Mouse (Mus musculus): Measurements from ENCODE around the gene Stk24. TPM values are rescaled to one million over a fixed set of nuclear protein-coding genes. Genes with fewer than 3 reads are reported as not detected.
"Not testable (repeated sequence)": the region's sequence is repeated elsewhere in the genome, so short reads cannot be mapped to it uniquely, and the experiment has no call there.

Gene Stk24
- polyA plus RNA-seq, 1 experiment from 2014 or later: 48.9 TPM

DNA sequence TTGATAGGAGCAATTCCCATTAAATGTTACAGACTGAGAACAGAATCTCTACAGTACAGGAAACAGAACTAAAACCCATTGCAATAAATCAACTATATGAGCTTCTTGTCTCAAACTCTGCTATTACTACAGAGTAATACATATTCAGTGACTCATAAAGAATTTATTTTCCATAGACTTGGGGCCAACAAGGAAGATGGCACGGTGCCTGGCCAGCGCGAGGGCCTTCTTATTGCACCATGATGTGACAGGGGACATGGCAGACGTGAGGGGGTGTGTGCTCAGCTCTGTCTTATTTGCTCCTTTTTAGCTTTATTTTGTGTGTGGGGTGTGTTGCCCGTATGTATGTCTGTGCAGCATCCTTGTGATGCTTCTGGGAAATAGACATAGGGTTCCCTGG, 37.8 kb upstream of the Stk24 start:
- Histone ChIP-seq H3K27me3 (ENCODE audit: control insufficient read depth, insufficient read depth, low read length) (no peaks in the 10 kb centered on the region), H3K4me2 (ENCODE audit: low read length) (no peak overlapping the region), H3K9me3 (ENCODE audit: control insufficient read depth, low read length) (0 out of 2 replicates have a peak, but pooled peaks cover 4% of the 10 kb centered on the region), H3K4me1 (ENCODE audit: control insufficient read depth in 2 of 2, insufficient read depth in 2 of 2, low read length in 2 of 2) (peaks cover 3 to 9% of the 10 kb centered on the region in 2 experiments), H3K36me3 (ENCODE audit: control insufficient read depth, insufficient read depth, low read length) (no peaks in the 10 kb centered on the region), H3K9ac (ENCODE audit: low read length) (no peak overlapping the region), H3K27ac (replicated peaks in 1 of 2; ENCODE audit: control insufficient read depth in 1 of 2, insufficient read depth in 1 of 2, low read depth in 2 of 2, low read length in 2 of 2) (no peak overlapping the region), H3K4me3 (ENCODE audit: control insufficient read depth in 1 of 2, insufficient read depth in 1 of 2, low read depth in 1 of 2, low read length in 2 of 2) (no peak overlapping the region)
- WGBS: 86% methylated on average over 5 of the region's 5 CpGs
- no peak for ATAC-seq (ENCODE audit: insufficient number of reproducible peaks, insufficient read depth, low FRiP score, low read depth)

DNA sequence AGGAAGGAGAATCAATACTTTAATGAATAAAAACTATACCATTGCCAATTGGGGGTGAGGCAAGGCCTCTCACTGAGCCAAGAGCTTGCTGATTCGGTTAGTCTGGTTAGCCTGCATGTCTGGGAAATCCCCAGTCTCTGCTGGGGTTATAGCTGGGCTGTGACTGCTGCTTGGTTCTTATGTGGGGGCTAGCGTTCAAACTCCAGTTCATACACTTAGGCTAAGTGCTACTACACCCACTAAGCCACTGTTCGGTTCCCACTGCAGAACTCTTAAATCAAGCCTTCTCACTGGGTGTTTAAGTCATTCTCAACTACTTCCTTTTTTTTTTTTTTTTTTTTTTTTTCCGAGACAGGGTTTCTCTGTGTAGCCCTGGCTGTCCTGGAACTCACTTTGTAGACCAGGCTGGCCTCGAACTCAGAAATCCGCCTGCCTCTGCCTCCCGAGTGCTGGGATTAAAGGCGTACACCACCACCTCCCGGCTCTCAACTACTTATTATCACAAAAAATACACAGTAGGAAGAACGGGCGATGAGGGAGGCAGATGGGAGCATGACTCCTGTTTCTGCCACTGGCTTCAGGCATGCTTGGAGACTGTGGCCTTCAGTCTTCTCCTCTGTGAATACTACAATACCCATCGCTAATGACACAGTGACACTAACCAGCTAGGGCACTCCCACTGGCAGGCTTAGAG, 37.0 kb upstream of the Stk24 start:
- Histone ChIP-seq H3K4me3 (ENCODE audit: control insufficient read depth in 1 of 2, insufficient read depth in 1 of 2, low read depth in 1 of 2, low read length in 2 of 2) (no peak overlapping the region), H3K27me3 (ENCODE audit: control insufficient read depth, insufficient read depth, low read length) (no peaks in the 10 kb centered on the region), H3K27ac (replicated peaks in 1 of 2; ENCODE audit: control insufficient read depth in 1 of 2, insufficient read depth in 1 of 2, low read depth in 2 of 2, low read length in 2 of 2) (no peak overlapping the region), H3K36me3 (ENCODE audit: control insufficient read depth, insufficient read depth, low read length) (no peaks in the 10 kb centered on the region), H3K9me3 (ENCODE audit: control insufficient read depth, low read length) (0 out of 2 replicates have a peak, but pooled peaks cover 4% of the 10 kb centered on the region), H3K9ac (ENCODE audit: low read length) (no peak overlapping the region), H3K4me2 (ENCODE audit: low read length) (no peak overlapping the region), H3K4me1 (ENCODE audit: control insufficient read depth in 2 of 2, insufficient read depth in 2 of 2, low read length in 2 of 2) (peaks cover 0 to 1% of the 10 kb centered on the region in 2 experiments; a peak in 1 of 4 replicates)
- ATAC-seq (ENCODE audit: insufficient number of reproducible peaks, insufficient read depth, low FRiP score, low read depth): no peak
- WGBS: 89% methylated on average over 10 of the region's 12 CpGs

DNA sequence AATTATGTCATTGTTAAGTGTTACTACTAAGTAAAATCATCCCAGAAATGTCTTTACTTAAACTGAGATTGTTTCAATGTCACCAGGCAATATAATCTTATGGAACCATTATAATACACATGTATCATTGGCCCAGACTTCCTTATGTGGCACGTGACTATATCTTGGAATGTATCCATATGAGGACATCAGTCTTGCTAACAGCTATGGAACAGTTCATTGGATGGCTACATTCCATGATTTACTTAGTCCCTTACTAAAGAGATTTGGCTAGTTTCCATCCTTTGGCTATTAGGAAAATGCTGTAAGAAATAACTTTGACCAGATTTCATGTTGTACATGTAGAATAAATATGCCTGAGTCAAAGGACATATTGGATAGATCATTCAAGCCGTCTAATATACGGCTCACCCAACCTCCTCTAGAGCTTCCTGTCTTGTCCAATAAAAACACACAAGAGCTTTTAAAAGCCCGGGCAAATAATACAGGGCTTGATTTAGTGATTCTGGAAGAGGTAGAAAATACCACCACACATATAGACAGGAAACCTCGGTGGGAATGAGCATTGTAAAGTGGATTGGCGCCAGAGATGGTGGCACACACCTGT, 34.9 kb upstream of the Stk24 start:
- Histone ChIP-seq H3K27me3 (ENCODE audit: control insufficient read depth, insufficient read depth, low read length) (no peaks in the 10 kb centered on the region), H3K4me3 (ENCODE audit: control insufficient read depth in 1 of 2, insufficient read depth in 1 of 2, low read depth in 1 of 2, low read length in 2 of 2) (no peak overlapping the region), H3K36me3 (ENCODE audit: control insufficient read depth, insufficient read depth, low read length) (no peaks in the 10 kb centered on the region), H3K4me2 (ENCODE audit: low read length) (no peak overlapping the region), H3K9me3 (ENCODE audit: control insufficient read depth, low read length) (no peaks in the 10 kb centered on the region), H3K27ac (replicated peaks in 1 of 2; ENCODE audit: control insufficient read depth in 1 of 2, insufficient read depth in 1 of 2, low read depth in 2 of 2, low read length in 2 of 2) (no peak overlapping the region), H3K4me1 (ENCODE audit: control insufficient read depth in 2 of 2, insufficient read depth in 2 of 2, low read length in 2 of 2) (no peaks in the 10 kb centered on the region), H3K9ac (ENCODE audit: low read length) (no peak overlapping the region)
- 72% methylated on average over 6 of the region's 6 CpGs for WGBS
- ATAC-seq (ENCODE audit: insufficient number of reproducible peaks, insufficient read depth, low FRiP score, low read depth): no peak

DNA sequence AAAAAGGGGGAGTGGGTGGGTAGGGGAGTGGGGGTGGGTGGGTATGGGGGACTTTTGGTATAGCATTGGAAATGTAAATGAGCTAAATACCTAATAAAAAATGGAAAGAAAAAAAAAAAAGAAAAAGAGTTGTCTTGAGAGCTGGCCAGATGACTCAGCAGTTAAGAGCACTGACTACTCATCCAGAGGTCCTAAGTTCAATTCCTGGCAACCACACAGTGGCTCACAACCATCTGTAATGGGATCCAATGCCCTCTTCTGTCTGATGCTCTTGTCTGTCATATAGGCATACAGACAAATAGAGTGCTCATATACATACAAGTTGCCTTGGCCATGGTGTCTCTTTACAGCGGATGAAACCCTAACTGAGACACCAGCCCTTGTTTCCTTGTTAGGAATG, 33.9 kb upstream of the Stk24 start:
- not testable (repeated sequence) for H3K9ac ChIP-seq (ENCODE audit: low read length); H3K27ac ChIP-seq (replicated peaks in 1 of 2; ENCODE audit: control insufficient read depth in 1 of 2, insufficient read depth in 1 of 2, low read depth in 2 of 2, low read length in 2 of 2); H3K4me1 ChIP-seq (ENCODE audit: control insufficient read depth in 2 of 2, insufficient read depth in 2 of 2, low read length in 2 of 2); H3K9me3 ChIP-seq (ENCODE audit: control insufficient read depth, low read length); H3K4me2 ChIP-seq (ENCODE audit: low read length); H3K4me3 ChIP-seq (ENCODE audit: control insufficient read depth in 1 of 2, insufficient read depth in 1 of 2, low read depth in 1 of 2, low read length in 2 of 2); H3K36me3 ChIP-seq (ENCODE audit: control insufficient read depth, insufficient read depth, low read length); ATAC-seq (ENCODE audit: insufficient number of reproducible peaks, insufficient read depth, low FRiP score, low read depth); H3K27me3 ChIP-seq (ENCODE audit: control insufficient read depth, insufficient read depth, low read length)
- WGBS: 92% methylated on average over 1 of the region's 1 CpGs

DNA sequence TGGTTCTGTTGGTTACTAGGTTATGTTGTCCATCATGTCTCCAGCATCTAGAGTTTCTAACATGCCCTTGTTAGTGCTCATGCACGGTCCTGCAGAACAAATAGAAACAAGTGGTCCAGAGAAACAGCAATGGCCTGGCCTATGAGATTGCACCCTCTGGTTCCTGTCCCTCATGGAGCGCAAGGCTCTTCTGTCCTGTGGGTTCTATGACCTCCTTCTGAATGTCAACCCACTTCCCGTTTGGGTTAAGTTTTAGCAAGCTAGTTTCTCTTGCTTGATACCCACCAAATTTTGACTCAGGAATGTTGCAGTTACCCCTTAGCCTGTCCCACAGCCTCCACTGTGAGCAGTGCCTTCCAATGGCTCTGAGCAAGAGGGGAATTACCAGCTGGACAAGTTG, 29.1 kb upstream of the Stk24 start:
- Histone ChIP-seq H3K27me3 (ENCODE audit: control insufficient read depth, insufficient read depth, low read length) (no peaks in the 10 kb centered on the region), H3K4me2 (ENCODE audit: low read length) (no peak overlapping the region), H3K4me3 (ENCODE audit: control insufficient read depth in 1 of 2, insufficient read depth in 1 of 2, low read depth in 1 of 2, low read length in 2 of 2) (no peak overlapping the region), H3K4me1 (ENCODE audit: control insufficient read depth in 2 of 2, insufficient read depth in 2 of 2, low read length in 2 of 2) (0 out of 4 replicates have a peak, but pooled peaks cover 0 to 3% of the 10 kb centered on the region in 2 experiments), H3K27ac (replicated peaks in 1 of 2; ENCODE audit: control insufficient read depth in 1 of 2, insufficient read depth in 1 of 2, low read depth in 2 of 2, low read length in 2 of 2) (no peak overlapping the region), H3K9me3 (ENCODE audit: control insufficient read depth, low read length) (no peaks in the 10 kb centered on the region), H3K36me3 (ENCODE audit: control insufficient read depth, insufficient read depth, low read length) (no peaks in the 10 kb centered on the region), H3K9ac (ENCODE audit: low read length) (no peak overlapping the region)
- 83% methylated on average over 3 of the region's 3 CpGs for WGBS
- no peak for ATAC-seq (ENCODE audit: insufficient number of reproducible peaks, insufficient read depth, low FRiP score, low read depth)

DNA sequence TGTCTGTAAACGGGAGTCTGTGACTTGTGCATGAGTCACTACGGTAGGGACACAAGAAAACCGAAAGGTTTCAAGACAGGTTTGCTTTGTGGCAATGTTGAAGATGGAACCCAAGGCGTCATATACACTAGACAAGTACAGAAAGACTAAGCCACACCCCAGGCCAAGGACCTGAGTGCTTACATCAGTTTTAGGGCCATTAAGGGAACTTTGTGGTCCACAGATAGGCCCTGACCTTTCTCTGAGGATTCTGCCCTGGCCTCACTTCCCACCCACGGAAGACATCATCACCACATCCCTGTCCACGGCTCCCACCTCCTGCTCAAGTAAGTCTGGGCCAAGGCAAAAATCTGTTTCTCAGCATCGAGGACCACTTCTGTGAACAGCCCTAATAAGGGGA, 27.1 kb upstream of the Stk24 start:
- H3K9me3 ChIP-seq (ENCODE audit: control insufficient read depth, low read length): 0 out of 2 replicates have a peak, but pooled peaks cover 4% of the 10 kb centered on the region
- H3K4me1 ChIP-seq (ENCODE audit: control insufficient read depth in 2 of 2, insufficient read depth in 2 of 2, low read length in 2 of 2): 0 out of 4 replicates have a peak, but pooled peaks cover 0 to 3% of the 10 kb centered on the region in 2 experiments
- no peaks in the 10 kb centered on the region for H3K36me3 ChIP-seq (ENCODE audit: control insufficient read depth, insufficient read depth, low read length)
- ATAC-seq (ENCODE audit: insufficient number of reproducible peaks, insufficient read depth, low FRiP score, low read depth): no peak
- H3K4me3 ChIP-seq (ENCODE audit: control insufficient read depth in 1 of 2, insufficient read depth in 1 of 2, low read depth in 1 of 2, low read length in 2 of 2): no peak overlapping the region
- H3K9ac ChIP-seq (ENCODE audit: low read length): no peak overlapping the region
- H3K4me2 ChIP-seq (ENCODE audit: low read length): no peak overlapping the region
- WGBS: 88% methylated on average over 7 of the region's 7 CpGs
- H3K27me3 ChIP-seq (ENCODE audit: control insufficient read depth, insufficient read depth, low read length): no peaks in the 10 kb centered on the region
- no peak overlapping the region for H3K27ac ChIP-seq (replicated peaks in 1 of 2; ENCODE audit: control insufficient read depth in 1 of 2, insufficient read depth in 1 of 2, low read depth in 2 of 2, low read length in 2 of 2)

DNA sequence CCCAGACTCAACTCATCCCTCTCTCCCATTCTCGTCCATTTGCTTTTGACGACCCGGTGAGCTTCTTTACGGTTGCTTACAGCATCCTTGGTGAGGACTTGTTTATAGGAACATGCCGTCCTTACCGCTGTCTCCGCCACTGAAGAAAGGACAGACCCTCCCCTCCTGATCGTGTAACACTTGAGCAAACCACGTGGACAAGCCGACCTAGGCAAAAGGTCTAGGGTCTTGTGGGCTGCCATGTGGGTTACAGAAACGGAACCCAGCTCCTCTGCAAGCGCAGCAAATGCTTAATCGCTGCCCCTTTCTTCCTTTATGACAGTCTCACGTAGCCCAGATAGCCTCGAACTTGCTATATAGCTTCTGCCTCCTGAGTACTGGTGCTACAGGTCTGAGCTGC, 25.7 kb upstream of the Stk24 start:
- Histone ChIP-seq H3K4me1 (ENCODE audit: control insufficient read depth in 2 of 2, insufficient read depth in 2 of 2, low read length in 2 of 2) (0 out of 4 replicates have a peak, but pooled peaks cover 0 to 3% of the 10 kb centered on the region in 2 experiments), H3K4me2 (ENCODE audit: low read length) (peak overlapping the region; percentile 47), H3K36me3 (ENCODE audit: control insufficient read depth, insufficient read depth, low read length) (no peaks in the 10 kb centered on the region), H3K27ac (replicated peaks in 1 of 2; ENCODE audit: control insufficient read depth in 1 of 2, insufficient read depth in 1 of 2, low read depth in 2 of 2, low read length in 2 of 2) (no peak overlapping the region), H3K9ac (ENCODE audit: low read length) (no peak overlapping the region), H3K4me3 (ENCODE audit: control insufficient read depth in 1 of 2, insufficient read depth in 1 of 2, low read depth in 1 of 2, low read length in 2 of 2) (no peak overlapping the region), H3K27me3 (ENCODE audit: control insufficient read depth, insufficient read depth, low read length) (no peaks in the 10 kb centered on the region), H3K9me3 (ENCODE audit: control insufficient read depth, low read length) (0 out of 2 replicates have a peak, but pooled peaks cover 4% of the 10 kb centered on the region)
- WGBS: 56% methylated on average over 15 of the region's 15 CpGs
- ATAC-seq (ENCODE audit: insufficient number of reproducible peaks, insufficient read depth, low FRiP score, low read depth): no peak

Measured in heart, embryonic 14.5 days (tissue).